Mouse (Mus musculus) hindbrain, embryonic 10.5 days (tissue): ENCODE measurements around the gene Gm47283. TPM values are rescaled to one million over a fixed set of nuclear protein-coding genes. Genes with fewer than 3 reads are reported as not detected.
"Not testable (repeated sequence)": the region's sequence is repeated elsewhere in the genome, so short reads cannot be mapped to it uniquely, and the experiment has no call there.

Source experiments
- DNase-seq: peaks from one replicate; pipeline ENCODE4 v3.0.0-alpha.2; 2017; ENCODE audit warnings: low spot score
- H3K27ac ChIP-seq: fragments of 300-500 bp; sonication (generic); 2 replicates; pipeline ENCODE4 v1.5.1; 2016; ENCODE audit warnings: mild to moderate bottlenecking, moderate library complexity
- H3K27me3 ChIP-seq: fragments of 300-500 bp; sonication (generic); 2 replicates; pipeline ENCODE4 v1.6.1; 2016; ENCODE audit warnings: mild to moderate bottlenecking; ENCODE audit not compliant: poor library complexity, insufficient read depth, severe bottlenecking
- H3K36me3 ChIP-seq: fragments of 300-500 bp; sonication (generic); 2 replicates; pipeline ENCODE4 v1.6.1; 2016; ENCODE audit warnings: mild to moderate bottlenecking, moderate library complexity
- H3K4me1 ChIP-seq: fragments of 300-500 bp; sonication (generic); replicated peaks from 2 replicates; pipeline ENCODE4 v1.6.1; 2016; ENCODE audit warnings: mild to moderate bottlenecking
- H3K4me3 ChIP-seq: fragments of 300-500 bp; sonication (generic); 2 replicates; pipeline ENCODE4 v1.5.1; 2016; ENCODE audit warnings: mild to moderate bottlenecking, moderate library complexity
- H3K9me3 ChIP-seq: fragments of 300-500 bp; sonication (generic); 2 replicates; pipeline ENCODE4 v1.6.1; 2016; ENCODE audit warnings: mild to moderate bottlenecking, moderate library complexity
- WGBS: fragments of 180-500 bp; shearing (Covaris S2); methylation state at CpG from one replicate; pipeline ENCODE4 v1.1.7; 2016; 5-methylcytosine and 5-hydroxymethylcytosine counted together
- polyA plus RNA-seq: library from polyadenylated mRNA; unstranded; fragments of >200 nt; fragmentation: Nextera tagmentation; extraction: Ambion mirVana; gene quantifications from 2 replicates; pipeline ENCODE4 v1.2.1, GENCODE M21; 2016

Gm47283 gene
- polyA plus RNA-seq, 1 experiment from 2014 or later: not detected

- not testable (repeated sequence) for H3K4me3 ChIP-seq, H3K27me3 ChIP-seq, H3K4me1 ChIP-seq, H3K27ac ChIP-seq
- 84% methylated on average over 41 of the region's 46 CpGs for WGBS
- peaks cover 64% of the 10 kb centered on the region for H3K9me3 ChIP-seq
- DNase-seq: peak; percentile 6
- peaks cover 61% of the 10 kb centered on the region for H3K36me3 ChIP-seq
Measured at GRCm38 (mm10) chrY:90743053-90743810, 41.3 kb upstream of the Gm47283 start.

- H3K9me3 ChIP-seq: peaks cover 60% of the 10 kb centered on the region
- no peaks in the 10 kb centered on the region for H3K4me1 ChIP-seq
- 56% methylated on average over 7 of the region's 21 CpGs for WGBS
- H3K27ac ChIP-seq: no peak overlapping the region
- peaks cover 57% of the 10 kb centered on the region for H3K36me3 ChIP-seq
- DNase-seq: no peak
- no peaks in the 10 kb centered on the region for H3K27me3 ChIP-seq
- no peak overlapping the region for H3K4me3 ChIP-seq
Measured at GRCm38 (mm10) chrY:90743811-90744220, 40.7 kb upstream of the Gm47283 start.

GRCm38 (mm10) chrY:90744381-90744981 lies 40.1 kb upstream of the Gm47283 start:
- H3K9me3 ChIP-seq: peaks cover 54% of the 10 kb centered on the region
- peak overlapping the region; percentile 2; the same call in 1 of the 2 replicates for H3K4me3 ChIP-seq
- H3K36me3 ChIP-seq: peaks cover 51% of the 10 kb centered on the region
- DNase-seq: peak; percentile 87
- WGBS: 66% methylated on average over 51 of the region's 51 CpGs
- not testable (repeated sequence) for H3K4me1 ChIP-seq, H3K27me3 ChIP-seq
- peak overlapping the region; percentile 0; the same call in 1 of the 2 replicates for H3K27ac ChIP-seq

- not testable (repeated sequence) for H3K27me3 ChIP-seq, DNase-seq, H3K4me1 ChIP-seq, H3K4me3 ChIP-seq, H3K27ac ChIP-seq
- peaks cover 46% of the 10 kb centered on the region for H3K9me3 ChIP-seq
- 92% methylated on average over 5 of the region's 5 CpGs for WGBS
- peaks cover 43% of the 10 kb centered on the region for H3K36me3 ChIP-seq
Measured at GRCm38 (mm10) chrY:90745256-90745655, 39.3 kb upstream of the Gm47283 start.

GRCm38 (mm10) chrY:90754721-90755120 lies 29.8 kb upstream of the Gm47283 start, which contains the start of gene Gm21860:
Gene Gm21860, minus strand, starts transcription at chrY:90754821.
- H3K27me3 ChIP-seq, DNase-seq, H3K9me3 ChIP-seq, H3K4me1 ChIP-seq, H3K4me3 ChIP-seq, H3K36me3 ChIP-seq, H3K27ac ChIP-seq: not testable (repeated sequence)
- no CpG with 5 or more reads among the region's 8 CpGs for WGBS

GRCm38 (mm10) chrY:90839077-90839476 lies 54.5 kb downstream of the Gm47283 start, which contains the start of gene Gm21748:
Gene Gm21748, minus strand, starts transcription at chrY:90839177.
- H3K9me3 ChIP-seq, H3K4me3 ChIP-seq, H3K36me3 ChIP-seq, H3K27me3 ChIP-seq, DNase-seq, H3K4me1 ChIP-seq, H3K27ac ChIP-seq: not testable (repeated sequence)
- WGBS: no CpG with 5 or more reads among the region's 8 CpGs

Other genes starting within 250 kb of the Gm47283 start
- gene Gm21860, start 29.9 kb upstream of the Gm47283 start, polyA plus RNA-seq: not detected in 2 replicates
- not detected in 2 replicates for gene Gm21748, start 54.4 kb downstream of the Gm47283 start, polyA plus RNA-seq